Mouse (Mus musculus): Measurements from ENCODE around the gene Btk.

Btk gene

DNA sequence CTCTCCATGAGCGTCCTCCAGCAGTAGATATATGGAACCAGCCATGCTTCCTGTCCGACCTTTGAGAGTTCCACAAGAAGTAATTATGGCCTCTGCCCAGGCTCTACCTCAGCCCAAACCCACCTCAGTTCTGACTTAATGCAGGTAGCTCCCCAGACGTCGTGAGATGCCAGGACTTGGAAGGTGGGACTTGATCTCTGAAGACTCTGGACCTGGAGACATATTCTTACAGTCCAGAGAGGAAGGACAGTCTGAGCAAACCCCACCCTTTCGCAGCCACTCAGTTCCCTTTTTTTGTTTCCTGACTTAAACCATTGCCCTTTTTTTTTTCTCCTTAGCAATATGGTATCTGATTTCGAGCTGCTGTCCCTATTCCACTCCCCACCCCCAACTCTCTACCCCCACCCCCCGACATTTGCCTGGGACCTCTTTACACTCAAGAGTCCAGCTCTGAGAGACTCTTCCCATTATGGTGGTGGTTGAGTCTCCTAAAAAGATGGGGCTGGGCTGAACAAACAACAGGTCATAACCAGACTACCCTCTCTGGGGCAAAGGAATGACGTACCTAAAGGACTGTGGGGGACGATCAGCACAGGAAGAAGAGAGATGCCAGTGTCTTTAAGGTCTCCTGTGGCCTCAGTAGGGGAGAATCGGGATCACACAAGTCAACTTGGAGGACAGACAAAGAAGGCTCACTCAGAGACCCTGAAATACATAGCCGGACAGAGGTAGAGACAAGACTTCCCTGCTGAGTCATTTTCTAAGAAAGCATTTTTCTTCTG is at the start of gene Btk:
TSS of gene Btk (minus strand) at position 683 of the 782 bp plus-strand sequence.
- DNase-seq (ENCODE audit: low spot score in 2 of 2), result no peak

DNA sequence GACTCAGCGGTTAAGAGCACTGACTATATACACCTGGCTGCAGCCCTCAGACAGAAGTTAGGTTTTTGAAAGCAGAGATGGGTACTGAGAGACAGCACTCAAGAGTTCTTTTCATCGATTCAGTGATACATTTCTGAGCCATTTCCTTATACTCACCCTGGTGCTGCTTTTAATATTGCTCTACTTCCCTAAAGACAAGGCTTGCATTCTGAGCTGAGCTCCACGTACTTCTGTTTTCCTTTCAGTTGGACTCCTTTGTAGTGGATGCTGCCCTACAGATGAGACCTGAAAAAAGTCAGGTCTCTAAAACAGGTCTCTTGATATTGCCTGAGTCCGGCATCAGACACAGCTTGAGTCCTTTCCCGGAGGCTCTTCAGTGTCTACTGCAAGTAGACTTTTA is 49.3 kb upstream of the Btk start:
- DNase-seq (ENCODE audit: low spot score in 2 of 2), result no peak

DNA sequence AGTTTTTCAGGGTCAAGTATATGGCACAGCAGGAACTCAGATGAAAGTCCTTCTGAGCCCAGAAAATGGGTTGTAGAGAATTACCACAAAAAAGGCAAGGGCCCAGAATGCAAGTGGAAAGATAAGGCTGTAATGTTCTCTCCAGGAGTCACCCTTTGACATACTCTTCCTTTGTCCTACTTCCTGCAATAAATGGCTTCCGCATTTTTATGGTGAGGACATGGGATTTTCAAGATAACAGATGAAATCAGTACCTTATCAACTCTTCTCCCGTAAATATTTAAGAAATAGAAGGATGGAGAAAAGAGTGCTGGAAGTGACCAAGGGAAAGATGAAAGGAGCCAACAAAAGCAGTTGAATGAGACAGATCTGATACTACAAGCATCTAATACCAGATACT is 44.8 kb upstream of the Btk start:
- DNase-seq (ENCODE audit: low spot score in 2 of 2), result no peak

DNA sequence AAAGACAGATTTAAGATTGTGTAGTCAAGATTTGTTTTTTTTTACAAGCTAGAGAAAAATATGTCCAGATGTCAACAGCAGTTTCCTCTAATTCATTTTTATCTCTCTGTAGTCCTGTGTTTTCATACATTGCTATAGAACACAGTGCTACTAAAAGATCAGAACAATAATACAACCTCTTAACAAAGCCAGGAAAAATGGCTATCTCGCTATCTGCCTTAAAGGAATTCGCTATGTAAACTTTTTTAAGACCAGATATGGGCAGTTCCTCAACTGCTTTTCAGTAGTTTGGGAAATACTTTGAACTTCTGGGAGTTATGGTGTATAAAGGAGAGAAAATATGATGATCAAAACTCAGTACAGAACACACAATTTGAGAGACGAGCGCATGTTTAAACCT is 40.0 kb upstream of the Btk start:
- no peak for DNase-seq (ENCODE audit: low spot score in 2 of 2)

DNA sequence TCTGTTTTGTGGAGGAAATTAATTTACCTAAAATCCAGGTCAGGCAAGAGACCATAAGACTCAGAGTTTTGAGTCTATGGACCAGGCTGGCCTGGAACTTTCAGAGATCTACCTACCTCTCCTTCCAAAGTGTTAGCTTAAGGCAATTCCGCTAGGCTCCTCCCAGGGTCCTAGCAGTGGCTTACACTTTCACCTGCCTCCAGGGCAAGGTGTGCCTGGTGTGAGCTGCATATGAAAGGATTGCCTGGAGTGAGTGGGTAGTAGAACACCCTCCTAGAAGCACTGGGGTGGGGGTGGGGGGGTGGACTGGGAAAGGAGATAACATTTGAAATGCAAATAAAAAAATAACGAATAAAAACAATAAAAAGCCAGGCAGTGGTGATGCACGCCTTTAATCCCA is 38.3 kb upstream of the Btk start:
- no peak for DNase-seq (ENCODE audit: low spot score in 2 of 2)

DNA sequence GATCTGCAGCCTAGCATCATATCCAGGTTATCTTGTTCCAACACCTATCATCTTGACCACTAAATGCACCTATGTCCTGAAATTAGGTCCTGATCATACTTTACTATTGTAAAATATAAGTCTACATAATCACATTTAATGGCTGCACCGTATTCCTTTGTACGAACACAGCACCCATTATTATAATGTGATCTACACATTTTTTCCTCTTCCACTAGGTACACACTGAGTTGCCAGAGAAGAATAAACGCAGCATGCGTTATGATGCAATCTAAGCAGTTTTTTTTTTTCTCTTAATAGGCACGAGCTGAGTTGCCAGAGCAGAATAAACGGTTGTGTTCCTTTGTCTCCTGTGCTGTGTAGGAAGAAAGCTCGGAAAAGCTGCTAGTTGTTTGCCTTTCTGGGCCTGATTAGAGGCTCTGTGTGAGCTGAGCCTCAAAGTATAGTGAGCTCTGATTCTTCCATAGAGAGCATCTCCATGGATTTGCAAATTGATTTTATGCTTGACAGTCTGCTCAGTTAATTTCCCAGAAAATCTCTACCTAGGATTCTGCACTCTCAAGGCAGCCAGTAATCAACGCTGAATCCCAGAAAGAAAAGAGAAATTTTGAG is 37.0 kb upstream of the Btk start:
- DNase-seq (ENCODE audit: low spot score in 2 of 2), result no peak

DNA sequence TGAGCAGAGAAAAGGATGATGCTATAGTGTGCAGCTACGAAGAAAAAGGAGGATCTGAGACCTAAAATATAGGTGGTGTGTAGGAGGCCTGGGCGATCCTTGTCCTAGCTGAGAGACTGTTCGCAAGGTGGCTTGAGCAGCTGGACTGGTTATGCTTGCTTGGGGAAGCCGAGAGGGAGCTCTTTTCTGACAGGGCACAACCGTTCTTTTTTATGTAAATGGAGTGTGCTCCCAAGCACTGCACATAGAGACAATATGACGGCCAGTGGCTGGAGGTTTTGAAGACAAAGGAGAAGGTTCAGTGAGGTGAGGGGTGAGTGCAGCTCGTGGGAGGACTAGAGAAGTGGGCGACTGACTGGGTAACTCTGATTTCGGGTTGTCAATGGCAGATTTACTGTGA is 36.3 kb upstream of the Btk start:
- DNase-seq (ENCODE audit: low spot score in 2 of 2), result no peak

DNA sequence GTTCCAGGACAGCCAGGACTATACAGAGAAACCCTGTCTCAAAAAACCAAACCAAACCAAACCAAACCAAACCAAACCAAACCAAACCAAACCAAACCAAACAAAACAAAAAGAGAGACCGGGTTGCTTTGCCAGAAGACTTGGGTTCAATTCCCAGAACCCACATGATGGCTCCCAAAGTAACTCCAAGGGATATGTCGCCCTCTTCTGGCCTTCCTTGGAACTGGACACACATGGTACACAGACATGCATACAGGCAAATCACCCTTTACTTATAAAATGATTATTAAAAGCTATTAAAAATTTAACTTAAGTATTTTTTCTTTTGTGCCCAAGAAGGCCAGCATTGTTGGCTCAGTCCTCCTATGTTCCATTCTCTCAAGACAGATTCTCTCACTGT is 30.9 kb upstream of the Btk start:
- no peak for DNase-seq (ENCODE audit: low spot score in 2 of 2)

DNA sequence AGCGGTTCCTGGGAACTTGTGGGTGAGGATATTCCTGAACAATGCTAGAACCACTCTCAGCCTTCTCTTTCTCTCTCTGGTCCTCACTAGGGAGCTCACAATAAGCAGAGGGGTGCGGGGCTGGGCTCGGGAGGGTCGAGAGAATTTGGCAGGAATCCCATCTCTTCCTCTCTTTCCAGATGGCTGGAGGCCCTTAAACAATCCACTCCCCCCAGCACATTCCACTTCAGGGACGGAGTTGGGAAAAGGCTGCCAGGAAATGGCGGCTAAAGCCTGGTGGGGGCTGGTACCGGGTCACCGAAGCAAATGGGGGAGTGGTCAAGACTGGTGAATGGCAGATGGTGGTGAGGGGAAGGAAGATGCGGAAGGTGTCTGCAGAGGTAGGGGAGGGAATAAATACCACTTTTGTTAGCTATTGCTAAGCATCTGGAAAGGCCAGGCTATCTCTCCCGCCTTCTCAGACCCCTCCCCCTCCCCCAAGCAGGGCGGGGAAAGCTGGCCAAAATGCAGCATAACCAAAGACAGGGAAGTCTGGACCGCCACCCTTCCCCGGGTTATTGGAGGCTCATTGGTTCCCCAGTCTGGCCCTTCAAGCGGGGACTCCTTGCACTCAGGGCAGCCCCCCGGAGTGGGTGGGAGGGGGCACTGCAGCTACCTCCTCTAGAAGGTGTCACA is 29.1 kb upstream of the Btk start:
- no peak for DNase-seq (ENCODE audit: low spot score in 2 of 2)

DNA sequence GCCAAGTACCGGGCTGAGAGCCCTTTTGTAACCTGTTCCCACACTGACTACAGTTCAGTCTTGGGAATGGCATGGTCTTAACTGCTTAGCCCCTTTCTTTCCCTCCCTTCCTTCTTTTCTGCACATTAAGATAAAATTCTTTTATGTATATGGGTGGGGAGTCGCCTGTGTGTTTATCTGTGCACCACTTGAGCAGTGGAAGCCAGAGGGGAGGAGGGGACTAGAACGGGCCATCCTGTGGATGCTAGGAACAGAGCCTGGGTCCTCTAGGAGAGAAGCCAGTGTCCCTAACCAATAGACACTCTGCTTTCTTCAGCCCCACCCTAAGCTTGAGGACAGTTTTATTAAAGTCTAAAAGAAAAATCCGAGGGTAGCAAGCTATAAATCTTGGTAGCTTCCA is 27.6 kb upstream of the Btk start:
- DNase-seq (ENCODE audit: low spot score in 2 of 2), result no peak

DNA sequence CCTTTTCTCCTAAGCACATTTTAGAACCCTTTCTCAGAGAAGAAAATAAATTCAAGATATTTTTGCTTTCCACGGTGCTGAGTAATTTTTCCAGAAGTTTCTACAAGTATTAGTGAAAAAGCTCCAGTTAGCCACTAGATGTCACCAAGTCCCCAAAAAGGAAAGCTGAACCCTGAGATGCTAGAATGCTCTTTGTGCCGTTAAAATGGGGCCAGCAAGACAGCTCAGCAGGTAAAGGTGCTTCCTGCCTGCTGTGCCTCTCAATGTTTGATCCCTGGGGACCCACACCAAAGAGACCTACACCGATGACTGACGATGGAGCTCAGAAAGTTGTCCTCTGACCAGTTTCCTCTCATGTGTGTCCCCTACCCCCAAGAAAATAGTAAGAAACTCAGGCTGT is 26.1 kb upstream of the Btk start:
- DNase-seq (ENCODE audit: low spot score in 2 of 2), result no peak

DNA sequence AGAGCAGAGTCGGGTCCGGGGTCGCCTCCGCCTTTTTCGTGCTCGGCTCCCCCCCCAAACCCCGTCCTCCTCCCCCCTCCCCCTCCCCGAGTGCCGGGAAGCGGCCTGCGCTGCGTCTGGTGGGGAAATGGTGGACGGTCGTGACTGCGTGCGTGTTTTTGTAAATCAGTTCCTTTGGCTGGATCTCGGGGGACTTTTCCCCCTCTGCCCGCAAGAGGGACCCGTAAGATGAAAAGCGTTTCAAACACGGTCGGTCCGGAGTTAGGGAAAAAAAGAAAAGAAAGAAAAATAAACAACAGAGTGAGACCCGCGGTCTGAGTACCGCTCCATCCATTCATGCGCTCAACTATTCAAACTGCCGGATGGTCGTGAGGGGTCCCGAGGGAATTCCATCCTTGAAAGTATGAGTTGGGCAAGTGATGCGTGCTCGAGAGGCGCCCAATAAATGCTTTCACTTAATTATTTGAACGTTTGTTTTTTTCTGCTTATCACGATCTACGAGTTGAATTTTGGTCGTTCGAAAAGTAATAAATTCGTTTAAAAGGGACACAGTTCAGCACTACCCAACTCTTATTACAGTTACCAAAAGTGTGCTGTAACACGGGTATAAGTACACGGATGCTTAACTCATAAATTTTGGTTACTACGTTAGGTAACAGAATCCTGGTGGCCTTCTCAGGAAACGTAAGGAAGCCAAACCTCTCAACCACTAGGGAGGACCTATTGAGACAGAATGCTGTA is 18.2 kb upstream of the Btk start:
- DNase-seq (ENCODE audit: low spot score in 2 of 2), result no peak

DNA sequence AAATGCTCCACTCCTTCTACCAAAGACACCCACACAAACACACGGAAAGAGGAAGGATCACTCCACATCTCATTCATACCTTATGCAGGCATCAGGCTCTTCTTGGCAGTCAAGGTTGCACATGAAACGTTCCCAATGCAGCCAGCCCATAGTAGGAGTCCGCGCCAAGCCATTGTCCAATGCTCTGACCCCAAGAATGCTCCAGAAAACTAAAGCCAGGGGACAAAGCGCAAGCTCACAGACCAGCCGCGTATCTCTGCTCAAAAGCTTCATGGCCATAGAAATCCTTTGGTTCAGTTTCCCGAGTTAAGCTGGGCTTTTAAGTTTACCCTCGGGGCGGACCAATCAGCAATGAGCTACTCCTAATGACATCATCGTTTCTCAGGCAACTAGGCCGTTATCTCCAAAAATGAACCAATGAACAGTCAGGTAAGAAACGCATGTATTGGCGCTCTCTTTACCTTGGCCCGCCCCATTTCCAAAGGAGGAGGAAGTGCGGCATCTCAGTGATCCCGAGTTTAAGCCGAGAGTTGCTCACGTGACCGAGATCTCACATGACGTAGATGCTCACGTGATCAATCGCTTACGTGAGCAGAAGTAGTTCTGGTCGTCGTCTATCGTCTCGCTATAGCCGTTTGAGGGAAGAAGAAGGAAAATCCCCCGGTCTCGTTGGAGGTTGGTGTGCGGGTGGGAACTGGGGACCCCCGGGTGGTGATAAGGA is 17.4 kb upstream of the Btk start, which contains the start of the genes Gla and Hnrnph2:
TSS of gene Gla (minus strand) at position 467 of the 721 bp plus-strand sequence.
TSS of gene Hnrnph2 (plus strand) at position 521 of the 721 bp plus-strand sequence.
- peak; percentile 83 to 93 for DNase-seq (ENCODE audit: low spot score in 2 of 2)

DNA sequence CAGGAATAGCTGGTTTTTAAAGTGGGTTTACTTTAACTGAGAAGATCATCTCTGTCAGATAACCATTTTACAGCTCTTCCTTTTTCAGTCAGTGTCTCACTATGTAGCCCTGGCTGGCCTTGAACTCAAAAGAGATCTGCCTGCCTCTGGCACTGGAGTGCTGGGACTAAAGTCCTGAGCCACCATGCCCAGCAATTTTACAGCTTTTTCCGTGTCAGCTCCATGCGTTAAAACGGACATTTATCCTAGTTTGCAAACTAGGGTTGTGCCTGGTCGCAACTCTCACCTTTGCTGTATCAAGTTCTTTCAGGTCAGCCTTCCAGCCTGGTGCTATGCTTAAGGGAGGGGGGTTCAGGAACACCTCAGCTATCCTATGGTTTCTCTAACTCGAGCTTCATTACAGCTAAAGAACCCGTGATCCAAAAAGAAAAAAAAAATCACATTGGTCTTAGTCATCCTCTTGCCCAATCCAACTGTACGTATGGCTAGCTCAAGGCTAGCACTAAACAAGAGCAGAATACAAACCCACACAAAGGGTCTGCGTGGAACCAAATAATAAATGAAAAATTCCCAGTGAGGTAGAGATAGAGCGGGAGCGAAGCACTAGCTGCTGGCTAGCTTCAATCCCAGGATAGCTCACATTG is 16.7 kb upstream of the Btk start:
- no peak for DNase-seq (ENCODE audit: low spot score in 2 of 2)

DNA sequence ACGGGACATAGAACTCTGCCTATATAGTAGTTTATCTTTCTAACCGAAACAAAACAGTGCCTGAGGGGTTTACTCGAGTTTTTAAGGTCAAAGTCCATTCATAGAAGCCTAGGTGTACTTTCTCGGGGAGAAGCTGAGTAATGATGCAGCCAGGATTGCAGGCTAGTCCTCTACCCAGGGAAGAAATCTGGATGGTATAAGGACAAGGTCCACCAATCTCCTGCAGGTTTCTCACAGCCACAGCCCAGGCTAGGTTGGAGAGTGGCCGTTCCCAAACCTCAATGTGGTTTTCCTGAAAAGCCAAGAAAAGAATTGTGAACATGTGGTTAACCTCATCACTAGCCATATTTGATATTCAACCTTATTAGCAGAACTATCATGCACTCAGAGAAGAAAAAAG is 6.5 kb upstream of the Btk start:
- no peak for DNase-seq (ENCODE audit: low spot score in 2 of 2)

DNA sequence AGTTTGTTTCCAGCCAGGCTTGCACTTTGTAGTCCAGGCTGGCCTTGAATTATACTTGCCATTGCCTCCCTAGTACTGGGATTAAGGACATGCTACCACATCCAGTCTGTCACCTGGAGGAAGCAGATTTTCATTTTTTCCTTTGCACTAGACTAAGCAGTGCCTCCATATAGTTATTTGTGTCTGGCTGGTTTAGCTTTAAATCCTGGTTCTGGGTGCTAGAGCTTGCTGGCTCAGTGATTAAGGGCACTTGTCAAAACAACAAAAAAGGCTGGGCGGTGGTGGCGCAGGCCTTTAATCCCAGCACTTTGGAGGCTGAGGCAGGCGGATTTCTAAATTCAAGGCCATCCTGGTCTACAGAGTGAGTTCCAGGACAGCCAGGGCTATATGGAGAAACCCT is 5.6 kb upstream of the Btk start:
- DNase-seq (ENCODE audit: low spot score in 2 of 2), result no peak

DNA sequence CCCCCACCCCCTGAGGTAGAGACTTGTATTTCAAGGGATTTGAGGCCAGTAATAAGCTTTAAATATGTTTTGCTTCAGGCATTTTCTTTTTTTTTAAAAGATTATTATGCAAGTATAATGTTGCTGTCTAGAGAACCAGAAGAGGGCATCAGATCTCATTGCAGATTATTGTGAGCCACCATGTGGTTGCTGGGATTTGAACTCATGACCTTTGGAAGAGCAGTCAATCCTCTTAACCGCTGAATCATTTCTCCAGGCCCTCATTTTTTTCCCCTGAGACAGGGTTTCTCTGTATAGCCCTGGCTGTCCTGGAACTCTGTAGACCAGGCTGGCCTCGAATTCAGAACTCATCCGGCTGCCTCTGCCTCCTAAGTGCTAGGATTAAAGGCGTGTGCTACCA is 4.9 kb upstream of the Btk start:
- DNase-seq (ENCODE audit: low spot score in 2 of 2), result no peak

DNA sequence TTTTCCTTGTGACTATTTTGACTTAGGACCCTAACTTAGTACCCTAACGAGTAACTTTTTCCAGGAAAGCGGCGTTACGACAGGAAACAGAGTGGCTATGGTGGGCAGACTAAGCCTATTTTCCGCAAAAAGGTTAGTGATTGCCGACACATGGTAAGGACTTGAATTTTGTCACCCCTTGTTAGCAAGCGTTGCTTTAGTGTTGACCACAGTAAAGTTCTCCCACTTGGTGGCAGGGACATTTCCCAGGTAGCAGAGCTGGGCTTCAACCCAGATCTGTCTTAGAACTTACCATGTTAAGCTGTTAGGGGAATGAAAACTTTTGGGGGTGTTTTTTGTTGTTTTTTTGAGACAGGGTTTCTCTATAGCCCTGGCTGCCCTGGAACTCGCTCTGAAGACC is 3.1 kb upstream of the Btk start:
- DNase-seq (ENCODE audit: low spot score in 2 of 2), result no peak

DNA sequence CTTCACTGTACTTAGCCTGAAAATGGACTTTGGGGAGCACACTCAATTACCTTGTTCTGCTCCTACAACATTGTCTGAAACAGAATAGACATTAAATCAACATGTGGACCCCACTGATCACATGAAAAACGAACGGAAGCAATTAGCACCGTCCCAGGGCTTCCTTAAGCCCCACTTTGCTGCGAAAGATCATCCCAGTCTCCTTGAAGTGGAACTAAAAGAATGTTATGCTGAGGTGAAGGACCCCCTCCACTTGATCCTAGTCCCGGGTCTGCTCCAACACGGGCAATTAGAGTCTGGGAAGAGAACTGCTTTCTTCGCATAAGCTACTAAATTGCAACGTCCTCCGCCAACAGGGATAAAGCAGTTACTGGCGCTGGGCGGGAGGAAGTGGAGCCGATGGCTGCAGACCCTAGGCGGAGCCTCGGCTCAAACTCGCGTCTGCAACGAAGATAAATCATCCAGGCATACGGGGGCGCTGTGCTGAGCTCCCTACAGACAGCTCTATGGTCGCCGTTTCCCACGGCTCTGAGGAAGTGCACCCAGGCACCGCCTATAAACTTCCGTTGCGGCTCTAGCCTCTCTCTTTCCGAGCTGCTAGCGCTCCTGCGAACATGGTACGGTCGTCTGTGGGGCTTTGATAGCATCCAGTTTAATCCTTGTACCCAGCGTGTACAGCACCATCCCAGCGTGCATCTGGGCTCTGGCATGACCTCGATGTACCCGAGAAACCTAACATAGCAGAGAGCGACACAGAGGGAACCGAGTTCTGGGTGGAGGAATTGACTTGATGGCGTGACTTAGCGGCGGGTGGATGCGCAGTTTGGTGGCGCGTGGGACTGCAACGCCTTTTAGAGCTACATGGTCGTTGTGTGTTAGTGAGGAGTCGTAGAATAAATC is 2.0 kb upstream of the Btk start, which contains the start of gene Rpl36a:
TSS of gene Rpl36a (plus strand) at position 552 of the 900 bp plus-strand sequence.
- peak; percentile 85 for DNase-seq (ENCODE audit: low spot score in 2 of 2)

DNA sequence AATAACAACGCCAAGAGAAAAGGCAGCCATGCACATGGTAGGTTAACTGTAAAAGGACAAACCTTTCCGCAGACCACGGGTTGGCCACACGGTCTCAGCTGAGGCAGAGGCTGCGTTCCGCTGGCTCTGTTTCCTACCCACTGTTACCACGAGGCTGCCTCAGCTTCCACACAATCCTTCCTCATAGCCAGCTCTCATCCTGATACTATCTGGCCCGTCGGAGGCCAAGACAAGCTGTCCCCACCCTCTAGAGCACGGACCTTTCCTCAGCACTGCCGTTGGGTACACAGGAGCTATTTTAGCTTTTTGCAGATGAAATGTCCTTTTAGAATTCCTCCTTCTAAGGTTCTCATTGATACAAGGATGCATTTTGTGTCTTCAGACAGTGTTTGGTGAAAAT is 1.1 kb downstream of the Btk start:
- no peak for DNase-seq (ENCODE audit: low spot score in 2 of 2)
